Mouse (Mus musculus): ENCODE measurements at regions not wholly inside any gene's neighbourhood (a gene's known extent, or its start where the extent isn't known, plus 50 kb on each side); places are given as distances from the start of the nearest gene placed in this dataset.

DNA sequence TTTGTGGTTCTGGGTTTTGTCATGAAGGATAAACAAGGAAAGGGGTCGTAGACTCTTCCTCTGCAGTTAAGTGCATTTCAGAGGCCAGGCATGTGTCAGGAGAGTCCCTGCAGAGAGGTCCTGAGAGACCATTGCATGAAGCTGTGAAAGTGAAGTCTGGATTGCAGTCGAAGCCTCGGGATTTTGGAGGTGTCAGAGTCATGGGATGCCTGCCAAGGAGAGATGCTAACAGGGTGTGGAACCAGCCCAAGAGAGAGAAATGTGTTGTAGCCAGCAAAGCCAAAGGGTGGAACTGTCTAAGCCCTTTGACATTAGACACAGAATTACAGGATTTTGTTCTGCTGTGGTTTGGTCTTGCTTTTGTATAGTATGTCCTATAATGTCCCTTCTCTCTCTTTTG is 164.7 kb upstream of the N4bp1 start:
- no peak for TF ChIP-seq CTCF (IDR thresholded peaks at IDR 0.05; ENCODE audit: low read depth, low read length)
- TF ChIP-seq EP300 (IDR thresholded peaks at IDR 0.05; ENCODE audit: insufficient read depth, low read depth, low read length) = no peak
- TF ChIP-seq POLR2A (IDR thresholded peaks at IDR 0.05; ENCODE audit: insufficient read depth, low read length) = no peak
